Mouse (Mus musculus) C2C12 (cell line): ENCODE results near the gene Egr4. TPM values are rescaled to one million over a fixed set of nuclear protein-coding genes. Genes with fewer than 3 reads are reported as not detected.

ENCODE experiments used
- H3K27me3 ChIP-seq: one replicate; pipeline ENCODE4 v1.6.1; 2011; ENCODE audit not compliant: control insufficient read depth, insufficient read depth, insufficient read length
- H3K36me3 ChIP-seq: one replicate; pipeline ENCODE4 v1.6.1; 2011; ENCODE audit not compliant: control insufficient read depth, insufficient read depth
- H3K4me3 ChIP-seq: one replicate; pipeline ENCODE4 v1.5.1; 2011; ENCODE audit warnings: mild to moderate bottlenecking, control low read depth; ENCODE audit not compliant: poor library complexity, insufficient read depth, severe bottlenecking
- H3K79me2 ChIP-seq: one replicate; pipeline ENCODE4 v1.6.1; 2011; ENCODE audit not compliant: control insufficient read depth, insufficient read depth
- H3K79me3 ChIP-seq: one replicate; pipeline ENCODE4 v1.6.1; 2011; ENCODE audit warnings: low read depth, control low read depth
- H3ac ChIP-seq: one replicate; pipeline ENCODE3; 2011; ENCODE audit warnings: low read depth; ENCODE audit not compliant: control insufficient read depth, insufficient read length
- CEBPB ChIP-seq: IDR thresholded peaks from one replicate; pipeline ENCODE4 v1.6.1; 2011; ENCODE audit warnings: low read depth, mild to moderate bottlenecking, control low read depth, moderate library complexity
- CTCF ChIP-seq: IDR thresholded peaks from one replicate; pipeline ENCODE4 v1.5.1; 2011; ENCODE audit not compliant: control insufficient read depth, insufficient read depth, insufficient read length
- FOSL1 ChIP-seq: IDR thresholded peaks from one replicate; pipeline ENCODE4 v1.8.0; 2011; ENCODE audit warnings: mild to moderate bottlenecking, low read length; ENCODE audit not compliant: poor library complexity, insufficient read depth, severe bottlenecking
- MAX ChIP-seq: IDR thresholded peaks from one replicate; pipeline ENCODE4 v1.6.1; 2011; ENCODE audit warnings: mild to moderate bottlenecking, control low read depth
- MYOD1 ChIP-seq: IDR thresholded peaks from one replicate; pipeline ENCODE4 v1.6.1; 2011; ENCODE audit warnings: low read depth; ENCODE audit not compliant: control insufficient read depth, insufficient read length
- MYOG ChIP-seq: IDR thresholded peaks from one replicate; pipeline ENCODE4 v1.6.1; 2011; ENCODE audit not compliant: control insufficient read depth, insufficient read length; ENCODE audit errors: extremely low read depth
- USF1 ChIP-seq: IDR thresholded peaks from one replicate; pipeline ENCODE4 v1.6.1; 2011; ENCODE audit warnings: low read depth, mild to moderate bottlenecking, control low read depth, moderate library complexity
- polyA plus RNA-seq: library from polyadenylated mRNA; unstranded; fragments of >200 nt; fragmentation: generic; extraction: Trizol; gene quantifications from one replicate; pipeline ENCODE4 v1.2.1, GENCODE M21; 2012; ENCODE audit warnings: missing spikeins

Gene Egr4
- polyA plus RNA-seq, 1 experiment, result not detected

DNA sequence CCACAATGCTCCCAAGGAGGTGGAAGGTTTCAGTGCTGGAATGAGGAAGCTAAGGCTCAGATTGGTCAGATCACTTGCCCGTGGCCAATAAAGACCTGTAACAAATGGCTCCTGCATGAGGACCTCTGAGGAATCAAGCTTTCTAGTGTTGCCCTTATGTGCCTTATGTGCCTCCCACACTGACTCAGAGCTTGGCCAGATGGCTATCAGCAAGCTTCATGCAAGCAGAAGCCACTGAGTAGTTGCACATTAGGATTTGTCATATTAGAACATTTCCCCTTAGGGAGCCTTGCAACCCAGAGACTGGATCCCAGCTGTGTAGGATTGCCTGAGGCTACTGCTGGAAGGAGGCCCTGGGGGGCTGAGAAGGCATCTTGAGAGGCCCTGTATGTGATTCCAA is 13.0 kb downstream of the Egr4 start:
- no peak overlapping the region for H3K4me3 ChIP-seq
- H3K27me3 ChIP-seq, result peaks cover 29% of the 10 kb centered on the region
- TF ChIP-seq MYOD1, result no peak
- TF ChIP-seq FOSL1, result no peak
- TF ChIP-seq MAX, result no peak
- TF ChIP-seq CTCF, result no peak
- no peak for TF ChIP-seq USF1
- no peak for TF ChIP-seq MYOG
- TF ChIP-seq CEBPB, result no peak
- H3ac ChIP-seq, result no peak overlapping the region
- no peaks in the 10 kb centered on the region for H3K79me2 ChIP-seq
- H3K79me3 ChIP-seq, result no peaks in the 10 kb centered on the region
- no peaks in the 10 kb centered on the region for H3K36me3 ChIP-seq

DNA sequence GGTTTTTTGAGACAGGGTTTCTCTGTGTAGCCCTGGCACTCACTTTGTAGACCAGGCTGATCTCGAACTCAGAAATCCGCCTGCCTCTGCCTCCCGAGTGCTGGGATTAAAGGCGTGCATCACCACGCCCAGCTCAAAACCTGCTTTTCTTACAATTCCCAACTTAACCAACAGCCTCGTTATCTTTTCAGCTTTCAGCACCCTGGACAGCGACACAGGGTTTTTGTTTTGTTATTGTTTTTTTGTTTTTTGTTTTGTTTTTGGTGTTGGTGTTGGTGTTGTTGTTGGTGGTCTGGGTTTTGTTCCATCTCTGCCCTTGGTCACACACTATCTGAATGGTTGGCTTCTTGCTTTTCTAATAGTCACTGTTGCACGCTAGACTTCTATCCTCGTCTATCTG is 15.2 kb downstream of the Egr4 start:
- Histone ChIP-seq H3ac (no peak overlapping the region), H3K79me3 (no peaks in the 10 kb centered on the region), H3K4me3 (no peak overlapping the region), H3K36me3 (no peaks in the 10 kb centered on the region), H3K27me3 (peaks cover 20% of the 10 kb centered on the region), H3K79me2 (no peaks in the 10 kb centered on the region)
- TF ChIP-seq MYOD1 (no peak), MYOG (no peak), CTCF (no peak), CEBPB (no peak), MAX (no peak), USF1 (no peak), FOSL1 (no peak)

DNA sequence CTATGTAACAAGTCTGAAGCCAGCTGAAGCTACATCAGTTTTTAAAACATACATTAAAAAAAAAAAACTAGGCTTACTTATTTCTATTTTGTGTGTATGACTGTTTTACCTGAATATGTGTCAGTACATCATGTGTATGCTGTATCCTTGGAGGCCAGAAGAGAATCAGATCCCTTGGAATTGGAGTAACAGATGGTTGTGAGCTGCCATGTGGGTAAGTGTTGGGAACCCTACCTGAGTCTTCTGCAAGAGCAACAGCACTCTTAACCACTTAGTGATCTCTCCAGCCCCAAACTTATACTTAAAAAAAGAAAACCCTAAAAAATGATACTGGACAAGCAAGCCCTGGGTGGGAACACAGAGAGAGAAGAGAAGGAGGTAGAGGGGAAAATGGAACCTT is 16.4 kb downstream of the Egr4 start:
- no peaks in the 10 kb centered on the region for H3K79me2 ChIP-seq
- H3K79me3 ChIP-seq, result no peaks in the 10 kb centered on the region
- no peak overlapping the region for H3K4me3 ChIP-seq
- peaks cover 8% of the 10 kb centered on the region for H3K27me3 ChIP-seq
- H3ac ChIP-seq, result no peak overlapping the region
- TF ChIP-seq CTCF, result no peak
- no peak for TF ChIP-seq MAX
- no peak for TF ChIP-seq FOSL1
- no peak for TF ChIP-seq MYOD1
- no peak for TF ChIP-seq USF1
- no peak for TF ChIP-seq CEBPB
- TF ChIP-seq MYOG, result no peak
- H3K36me3 ChIP-seq, result no peaks in the 10 kb centered on the region

DNA sequence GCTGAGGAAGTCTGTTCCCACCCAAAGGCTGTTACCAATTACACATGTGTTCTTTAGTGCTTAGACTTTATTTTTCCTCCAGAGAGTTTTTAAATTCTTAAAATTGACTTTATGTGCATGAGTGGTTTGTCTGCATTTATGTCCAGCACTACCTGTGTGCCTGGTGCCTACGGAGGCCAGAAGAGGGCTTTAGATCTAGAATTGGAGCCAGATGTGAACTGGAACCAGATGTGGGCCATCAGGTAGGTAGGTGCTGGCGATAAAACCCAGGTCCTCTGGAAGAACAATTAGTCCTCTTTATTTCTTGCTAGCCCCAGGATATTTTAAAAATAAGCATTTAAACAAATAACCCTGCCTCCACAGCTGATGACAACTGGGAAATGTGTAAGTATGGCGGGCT is 21.8 kb downstream of the Egr4 start:
- no peaks in the 10 kb centered on the region for H3K79me2 ChIP-seq
- no peak overlapping the region for H3ac ChIP-seq
- no peak overlapping the region for H3K4me3 ChIP-seq
- H3K79me3 ChIP-seq, result no peaks in the 10 kb centered on the region
- H3K27me3 ChIP-seq, result peaks cover 18% of the 10 kb centered on the region
- TF ChIP-seq CEBPB, result no peak
- no peak for TF ChIP-seq MYOD1
- TF ChIP-seq MAX, result no peak
- TF ChIP-seq FOSL1, result no peak
- H3K36me3 ChIP-seq, result no peaks in the 10 kb centered on the region

DNA sequence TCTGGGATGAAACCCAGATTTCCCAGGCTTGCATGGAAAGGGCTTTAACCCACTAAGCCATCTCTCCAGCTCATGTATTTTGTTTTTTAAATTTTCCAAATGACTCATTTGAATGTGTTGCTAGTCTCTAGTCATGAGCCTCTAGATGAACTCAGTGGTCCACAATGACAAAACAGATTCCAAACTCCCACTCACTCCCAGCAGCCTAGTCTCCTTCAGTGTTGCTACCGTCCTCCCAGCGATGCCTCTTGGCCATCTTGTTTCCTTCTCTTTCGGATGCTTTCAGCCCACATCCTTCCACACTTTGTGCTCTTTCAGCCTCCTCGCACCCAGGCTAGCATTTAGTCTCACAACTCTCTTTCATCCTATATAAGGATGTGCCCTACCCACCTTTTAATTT is 23.1 kb downstream of the Egr4 start:
- Histone ChIP-seq H3ac (no peak overlapping the region), H3K36me3 (no peaks in the 10 kb centered on the region), H3K27me3 (peaks cover 18% of the 10 kb centered on the region), H3K4me3 (no peak overlapping the region), H3K79me3 (no peaks in the 10 kb centered on the region), H3K79me2 (no peaks in the 10 kb centered on the region)
- no peak for TF ChIP-seq CEBPB
- TF ChIP-seq FOSL1, result no peak
- no peak for TF ChIP-seq MAX
- no peak for TF ChIP-seq MYOD1
- no peak for TF ChIP-seq CTCF
- no peak for TF ChIP-seq USF1
- no peak for TF ChIP-seq MYOG

DNA sequence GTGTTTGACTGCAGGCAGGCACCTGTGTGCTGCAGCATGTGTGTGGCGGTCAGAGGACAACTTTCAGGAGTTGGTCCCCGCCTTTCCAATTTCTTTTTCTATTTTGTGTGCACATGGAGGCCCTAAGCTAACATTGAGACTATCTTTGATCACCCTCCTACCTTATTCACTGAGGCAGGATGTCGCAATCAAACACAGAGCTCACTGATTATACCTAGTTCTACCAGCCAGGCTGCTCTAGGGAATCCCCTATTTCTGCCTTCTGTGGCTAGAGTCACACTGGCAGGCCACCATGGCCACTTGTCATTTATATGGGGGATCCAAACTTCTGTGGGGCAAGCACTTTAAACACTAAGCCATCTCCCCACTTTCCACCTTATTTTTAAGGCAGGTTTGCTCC is 23.7 kb downstream of the Egr4 start:
- Histone ChIP-seq H3K36me3 (no peaks in the 10 kb centered on the region), H3ac (no peak overlapping the region), H3K79me3 (no peaks in the 10 kb centered on the region), H3K27me3 (peaks cover 23% of the 10 kb centered on the region), H3K79me2 (no peaks in the 10 kb centered on the region), H3K4me3 (no peak overlapping the region)
- TF ChIP-seq CTCF (no peak), CEBPB (no peak), MYOD1 (no peak), MYOG (no peak), FOSL1 (no peak), MAX (no peak), USF1 (no peak)
